Mouse (Mus musculus) hindbrain, embryonic 16.5 days (tissue): ENCODE data around the gene Pitpnm3. TPM values are rescaled to one million over a fixed set of nuclear protein-coding genes. Genes with fewer than 3 reads are reported as not detected.
"Not testable (repeated sequence)": the region's sequence is repeated elsewhere in the genome, so short reads cannot be mapped to it uniquely, and the experiment has no call there.

Experiments used
- ATAC-seq: fragments of 200-750 bp; cut with Nextera tagmentation; 2 replicates; pipeline ENCODE4 v1.8.0; 2017; ENCODE audit warnings: moderate TSS enrichment, moderate library complexity
- H3K27ac ChIP-seq: fragments of 300-500 bp; sonication (generic); 2 replicates; pipeline ENCODE4 v1.5.1; 2014; ENCODE audit warnings: low read depth, mild to moderate bottlenecking, control low read depth, low read length, moderate library complexity
- H3K27me3 ChIP-seq: fragments of 300-500 bp; sonication (generic); replicated peaks from 2 replicates; pipeline ENCODE4 v1.6.1; 2014; ENCODE audit warnings: low read length; ENCODE audit not compliant: control insufficient read depth, insufficient read depth
- H3K36me3 ChIP-seq: fragments of 300-500 bp; sonication (generic); 2 replicates; pipeline ENCODE4 v1.6.1; 2014; ENCODE audit warnings: mild to moderate bottlenecking, low read length, moderate library complexity, mixed read lengths; ENCODE audit not compliant: control insufficient read depth, insufficient read depth
- H3K4me1 ChIP-seq: fragments of 300-500 bp; sonication (generic); 2 replicates; pipeline ENCODE4 v1.6.1; 2014; ENCODE audit warnings: low read depth, low read length; ENCODE audit not compliant: control insufficient read depth, insufficient read depth
- H3K4me2 ChIP-seq: fragments of 300-500 bp; sonication (generic); 2 replicates; pipeline ENCODE4 v1.6.1; 2014; ENCODE audit warnings: mild to moderate bottlenecking, low read length, control low read depth, moderate library complexity
- H3K4me3 ChIP-seq: fragments of 300-500 bp; sonication (generic); 2 replicates; pipeline ENCODE4 v1.5.1; 2014; ENCODE audit warnings: mild to moderate bottlenecking, low read length, control low read depth, moderate library complexity
- H3K9ac ChIP-seq: fragments of 300-500 bp; sonication (generic); 2 replicates; pipeline ENCODE4 v1.6.1; 2014; ENCODE audit warnings: low read depth, mild to moderate bottlenecking, control low read depth, low read length, moderate library complexity
- H3K9me3 ChIP-seq: fragments of 300-500 bp; sonication (generic); 2 replicates; pipeline ENCODE4 v1.6.1; 2014; ENCODE audit warnings: mild to moderate bottlenecking, low read length, moderate library complexity; ENCODE audit not compliant: control insufficient read depth
- WGBS: fragments of 180-500 bp; shearing (Covaris S2); extraction: QIAGEN DNeasy Blood & Tissue Kit; methylation state at CpG from one replicate; pipeline ENCODE4 v1.1.7; 2014; 5-methylcytosine and 5-hydroxymethylcytosine counted together
- polyA plus RNA-seq: library from polyadenylated mRNA; unstranded; fragments of >200 nt; fragmentation: Nextera tagmentation; extraction: Ambion mirVana; gene quantifications from 2 replicates; pipeline ENCODE4 v1.2.1, GENCODE M21; 2015

The Pitpnm3 gene
- polyA plus RNA-seq, result 5.5 and 5.8 TPM in 2 replicates

DNA sequence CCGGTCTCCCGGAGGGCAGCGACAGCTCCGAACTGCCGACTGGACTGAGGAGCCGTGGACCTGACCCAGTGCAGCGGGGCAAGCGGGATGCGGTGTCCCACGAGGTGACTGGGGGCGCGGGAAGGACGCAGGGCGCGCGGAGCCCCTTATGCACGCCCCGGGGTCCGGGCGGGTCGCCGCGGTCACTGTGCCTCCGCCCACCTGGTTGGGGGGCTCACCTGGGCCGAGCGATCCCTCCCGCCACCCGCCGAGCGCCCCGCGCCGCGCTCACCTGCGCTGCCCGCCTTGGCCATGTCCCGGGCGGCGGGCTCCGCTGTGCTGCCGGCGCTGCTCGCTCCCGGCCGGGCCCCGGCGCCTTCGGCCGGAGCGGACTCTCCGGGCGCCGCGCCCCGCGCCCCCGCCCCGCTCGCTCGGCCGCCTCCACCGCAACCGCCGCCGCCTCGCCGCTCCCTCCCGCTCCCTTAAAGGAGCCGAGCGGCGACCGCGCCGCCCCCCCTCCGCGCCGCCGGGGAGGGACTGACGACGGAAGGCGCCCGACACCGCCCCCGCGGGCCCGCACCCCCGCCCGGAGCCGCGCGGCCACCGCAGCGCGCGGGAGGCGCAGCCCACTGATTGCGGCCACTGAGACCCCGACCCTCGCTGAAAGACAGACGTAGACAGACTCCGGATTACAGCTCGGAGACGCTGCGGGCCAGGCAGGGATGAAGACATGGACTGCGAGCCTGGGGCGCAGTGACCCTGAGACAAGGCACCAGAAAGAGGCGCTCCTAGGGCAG, at the start of gene Pitpnm3:
Gene Pitpnm3 (minus strand): TSS at position 396 of the 776 bp plus-strand sequence.
- under 1% methylated on average over 61 of the region's 107 CpGs for WGBS
- peak within 1 kb of the TSS; percentile 36 for H3K27ac ChIP-seq

DNA sequence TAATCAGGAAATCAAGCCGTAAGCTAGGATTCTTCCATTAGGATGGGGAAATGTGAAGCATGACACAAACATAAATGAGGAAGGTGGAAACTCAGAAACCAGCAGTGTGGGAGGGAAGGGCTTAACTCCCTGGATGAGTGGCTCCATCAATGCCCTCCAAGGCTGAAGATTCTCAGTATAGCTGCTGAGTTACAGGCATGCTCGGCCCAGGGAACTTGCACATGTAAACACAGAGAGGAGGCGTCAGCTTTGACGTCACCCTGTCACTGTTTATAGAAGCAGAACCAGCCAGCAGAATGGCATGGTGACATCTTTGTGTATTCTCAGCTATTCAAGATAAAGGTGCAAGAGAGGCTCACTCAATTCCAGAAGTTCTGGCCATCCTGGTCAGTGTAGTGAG, 48.7 kb upstream of the Pitpnm3 start:
- WGBS, result 93% methylated on average over 4 of the region's 4 CpGs
- ATAC-seq, result no peak
- Histone ChIP-seq H3K36me3 (peaks cover 19% of the 10 kb centered on the region), H3K27me3 (no peaks in the 10 kb centered on the region), H3K27ac (no peak overlapping the region), H3K4me3 (no peak overlapping the region), H3K4me2 (no peak overlapping the region), H3K9me3 (no peaks in the 10 kb centered on the region), H3K9ac (no peak overlapping the region), H3K4me1 (no peaks in the 10 kb centered on the region)

More for the DNA sequence above, at the start of gene Pitpnm3:
- peaks cover 16% of the 10 kb centered on the region for H3K4me1 ChIP-seq
- H3K4me3 ChIP-seq, result peak within 1 kb of the TSS; percentile 65
- H3K9me3 ChIP-seq, result no peaks in the 10 kb centered on the region
- ATAC-seq, result peak; percentile 54
- no peaks in the 10 kb centered on the region for H3K27me3 ChIP-seq
- H3K9ac ChIP-seq, result peak within 1 kb of the TSS; percentile 83
- peak within 1 kb of the TSS; percentile 90 for H3K4me2 ChIP-seq
- H3K36me3 ChIP-seq, result no peaks in the 10 kb centered on the region

DNA sequence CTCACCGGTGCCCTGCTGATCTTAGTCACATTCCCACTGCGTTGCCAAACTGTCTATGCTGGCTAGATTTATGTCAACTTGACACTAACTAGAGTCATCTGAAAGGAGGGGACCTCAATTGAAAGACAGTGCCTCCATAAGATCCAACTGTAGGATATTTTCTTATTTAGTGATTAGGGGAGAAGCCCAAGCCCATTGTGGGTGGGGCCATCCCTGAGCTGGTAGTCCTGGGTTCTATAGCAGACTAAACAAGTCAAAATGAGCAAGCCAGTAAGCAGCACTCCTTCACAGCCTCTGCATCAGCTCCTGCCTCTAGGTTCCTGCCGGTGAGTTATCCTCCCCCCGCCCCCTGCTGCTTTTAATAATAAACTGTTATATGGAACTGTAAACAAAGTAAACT, 45.6 kb upstream of the Pitpnm3 start:
- no peak for ATAC-seq
- H3K4me3 ChIP-seq, result no peak overlapping the region
- no peaks in the 10 kb centered on the region for H3K4me1 ChIP-seq
- H3K9ac ChIP-seq, result no peak overlapping the region
- no peak overlapping the region for H3K27ac ChIP-seq
- H3K9me3 ChIP-seq, result no peaks in the 10 kb centered on the region
- 93% methylated on average over 4 of the region's 4 CpGs for WGBS
- H3K4me2 ChIP-seq, result no peak overlapping the region
- peaks cover 20% of the 10 kb centered on the region for H3K36me3 ChIP-seq
- no peaks in the 10 kb centered on the region for H3K27me3 ChIP-seq

DNA sequence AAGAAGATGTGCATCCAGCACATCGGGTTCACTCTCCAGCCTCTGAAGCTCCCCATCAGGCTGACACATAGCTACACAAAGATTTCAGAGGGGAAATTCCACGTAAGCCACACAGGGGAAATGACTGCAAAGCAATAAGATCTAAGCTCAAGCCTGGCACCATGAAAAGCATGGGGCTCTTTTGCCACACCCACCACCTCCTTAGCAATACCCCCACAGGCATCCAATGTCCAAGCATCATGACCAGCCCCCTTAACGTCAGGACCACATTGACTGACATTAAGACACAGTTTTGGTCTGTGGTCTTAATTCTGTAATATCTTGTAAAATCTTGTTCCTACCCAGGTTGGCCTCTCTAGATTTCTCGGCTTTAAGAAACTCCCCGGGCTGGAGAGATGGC, 45.0 kb upstream of the Pitpnm3 start:
- Histone ChIP-seq H3K4me1 (no peaks in the 10 kb centered on the region), H3K36me3 (peaks cover 20% of the 10 kb centered on the region), H3K9me3 (no peaks in the 10 kb centered on the region), H3K9ac (no peak overlapping the region), H3K27ac (no peak overlapping the region), H3K4me3 (no peak overlapping the region), H3K27me3 (no peaks in the 10 kb centered on the region), H3K4me2 (no peak overlapping the region)
- 93% methylated on average over 5 of the region's 5 CpGs for WGBS
- no peak for ATAC-seq

DNA sequence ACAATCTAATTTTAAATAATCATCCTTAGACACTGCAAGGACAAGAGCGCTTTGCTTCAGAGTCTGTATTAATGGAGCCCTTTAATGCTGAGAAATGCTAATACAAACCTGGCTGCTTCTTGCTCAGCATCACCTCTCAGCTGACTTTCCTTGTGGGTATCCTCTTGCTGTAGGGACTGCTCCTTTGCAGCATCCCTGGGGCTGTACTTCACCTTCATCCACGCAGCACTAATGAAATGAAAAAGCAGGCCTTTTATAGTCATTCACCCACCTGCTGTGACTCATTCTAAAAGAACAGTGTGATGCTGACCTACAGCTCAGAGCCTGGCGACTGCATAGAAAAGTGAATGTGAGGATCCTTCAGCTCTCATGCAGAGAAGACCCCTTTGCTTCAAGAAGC, 41.0 kb upstream of the Pitpnm3 start:
- no peaks in the 10 kb centered on the region for H3K4me1 ChIP-seq
- no peak overlapping the region for H3K9ac ChIP-seq
- no peak overlapping the region for H3K27ac ChIP-seq
- 26% methylated on average over 3 of the region's 3 CpGs for WGBS
- H3K4me3 ChIP-seq, result no peak overlapping the region
- H3K4me2 ChIP-seq, result no peak overlapping the region
- no peaks in the 10 kb centered on the region for H3K27me3 ChIP-seq
- H3K36me3 ChIP-seq, result peaks cover 38% of the 10 kb centered on the region
- H3K9me3 ChIP-seq, result no peaks in the 10 kb centered on the region
- ATAC-seq, result no peak

DNA sequence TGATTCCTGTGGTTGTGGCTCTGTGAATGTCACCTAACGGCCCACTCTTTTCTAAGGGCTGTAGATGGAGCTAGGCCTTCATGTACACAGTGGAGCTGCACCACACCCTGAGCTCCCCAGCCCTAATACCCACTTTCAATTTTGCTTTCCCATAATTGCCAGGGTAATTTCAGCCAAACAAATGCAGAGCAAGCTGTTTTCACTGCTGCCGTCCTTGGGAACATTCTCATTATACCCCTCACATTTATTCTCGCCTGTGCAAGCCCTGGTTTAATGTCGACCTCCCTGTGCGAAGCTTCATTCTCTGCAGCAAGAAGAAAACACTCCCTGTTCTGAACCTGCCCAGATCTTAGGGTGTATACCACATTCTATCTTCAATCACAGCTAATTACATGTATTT, 40.4 kb upstream of the Pitpnm3 start:
- no peaks in the 10 kb centered on the region for H3K4me1 ChIP-seq
- no peak overlapping the region for H3K4me3 ChIP-seq
- no peak for ATAC-seq
- H3K4me2 ChIP-seq, result no peak overlapping the region
- no peak overlapping the region for H3K27ac ChIP-seq
- H3K9ac ChIP-seq, result no peak overlapping the region
- no peaks in the 10 kb centered on the region for H3K9me3 ChIP-seq
- no peaks in the 10 kb centered on the region for H3K27me3 ChIP-seq
- H3K36me3 ChIP-seq, result peaks cover 33% of the 10 kb centered on the region
- 68% methylated on average over 5 of the region's 5 CpGs for WGBS

DNA sequence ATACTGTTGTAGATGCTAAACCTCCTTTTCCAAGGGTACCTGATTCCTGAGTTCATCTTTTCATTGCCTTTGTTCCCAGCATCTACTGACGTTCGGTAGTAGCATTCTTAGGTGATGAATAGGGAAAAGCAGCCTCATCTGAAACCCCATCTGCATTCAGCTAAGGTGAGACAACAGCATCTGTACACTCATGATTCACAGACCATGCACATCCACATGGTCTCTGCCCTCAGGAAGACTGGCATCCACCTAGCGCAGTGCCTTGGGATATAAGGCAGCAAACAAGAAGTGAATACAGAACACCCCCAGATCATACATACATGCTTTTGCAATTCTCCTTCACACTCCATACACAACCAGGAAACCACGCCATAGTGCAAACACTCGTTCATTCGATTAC, 39.1 kb upstream of the Pitpnm3 start:
- Histone ChIP-seq H3K27me3 (no peaks in the 10 kb centered on the region), H3K9me3 (no peaks in the 10 kb centered on the region), H3K36me3 (peaks cover 37% of the 10 kb centered on the region), H3K9ac (no peak overlapping the region), H3K27ac (no peak overlapping the region), H3K4me2 (no peak overlapping the region), H3K4me1 (no peaks in the 10 kb centered on the region), H3K4me3 (no peak overlapping the region)
- WGBS, result 94% methylated on average over 6 of the region's 6 CpGs
- ATAC-seq, result no peak

DNA sequence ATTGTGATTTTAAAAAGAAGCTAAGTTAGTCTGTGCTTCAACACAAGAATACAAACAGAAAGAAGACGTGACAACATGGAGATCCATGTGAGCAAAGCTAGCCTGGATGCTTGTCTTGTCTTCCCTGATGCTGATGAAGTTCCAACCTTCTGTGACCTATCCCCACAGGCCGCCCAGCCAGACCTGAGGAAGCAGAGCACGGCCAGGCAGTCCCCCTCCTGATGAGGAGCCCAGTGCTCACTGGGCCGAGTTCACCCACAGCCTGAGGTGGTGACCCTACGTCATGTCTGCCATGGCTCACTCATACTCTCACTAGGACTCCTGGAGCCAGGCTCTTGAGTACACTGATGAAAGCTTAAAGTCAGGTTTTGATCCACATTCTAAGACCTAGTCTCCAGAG, 37.9 kb upstream of the Pitpnm3 start:
- 87% methylated on average over 5 of the region's 5 CpGs for WGBS
- no peak overlapping the region for H3K4me2 ChIP-seq
- no peaks in the 10 kb centered on the region for H3K9me3 ChIP-seq
- H3K4me3 ChIP-seq, result no peak overlapping the region
- ATAC-seq, result no peak
- no peaks in the 10 kb centered on the region for H3K27me3 ChIP-seq
- H3K9ac ChIP-seq, result no peak overlapping the region
- H3K27ac ChIP-seq, result no peak overlapping the region
- peaks cover 44% of the 10 kb centered on the region for H3K36me3 ChIP-seq
- H3K4me1 ChIP-seq, result no peaks in the 10 kb centered on the region

DNA sequence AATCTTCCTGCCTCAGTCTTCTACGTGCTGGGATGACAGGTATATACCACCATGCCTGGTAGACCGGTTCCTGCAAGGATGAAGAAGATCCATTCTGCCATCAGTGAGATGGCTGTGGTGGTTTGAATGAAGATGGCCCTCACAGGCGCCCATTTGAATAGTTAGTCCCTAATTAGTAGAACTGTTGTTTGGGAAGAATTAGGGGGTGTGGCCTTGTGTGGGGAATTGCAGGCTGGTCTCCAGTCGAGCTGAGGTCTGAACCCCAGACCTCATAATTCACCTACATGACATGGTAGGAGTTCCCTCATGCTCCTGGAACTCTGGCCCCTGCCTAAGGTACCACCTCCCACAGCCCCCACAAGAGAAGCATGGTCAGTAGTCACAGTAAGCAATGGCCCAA, 36.3 kb upstream of the Pitpnm3 start:
- H3K9ac ChIP-seq, H3K27me3 ChIP-seq, H3K4me2 ChIP-seq, H3K27ac ChIP-seq, H3K4me1 ChIP-seq, H3K9me3 ChIP-seq, ATAC-seq, H3K4me3 ChIP-seq: not testable (repeated sequence)
- H3K36me3 ChIP-seq, result peaks cover 43% of the 10 kb centered on the region
- WGBS, result 75% methylated on average over 4 of the region's 4 CpGs
